ENCODE assay signal across 7 mouse cellular contexts in genomic region chr5:110839038-110839677, GRCm38 (mm10). TPM values are rescaled to one million over a fixed set of nuclear protein-coding genes. Genes with fewer than 3 reads are reported as not detected.
DNase-seq lines count a peak whose midpoint lies in the region; ATAC-seq lines count a peak whose summit lies in the region.

No protein-coding gene starts in this region.

- intact Hi-C loops in gastrocnemius, postnatal 14 days (cut with DNase I; ENCODE audit: low total_unique reads) = loop anchor here (5.0 to 10.0 kb wide), 2 partner anchors 86 to 433 kb away; no protein-coding TSS in a partner anchor

- no peaks in the 10 kb centered on the region; the same call in 1 of the 2 replicates for H3K36me3 ChIP-seq in forebrain, embryonic 11.5 days (ENCODE audit: control insufficient read depth, insufficient read depth, low read length)
- peaks cover 12% of the 10 kb centered on the region for H3K36me3 ChIP-seq in liver, embryonic 11.5 days (ENCODE audit: control insufficient read depth, insufficient read depth, low read length)
- H3K36me3 ChIP-seq in stomach, embryonic 16.5 days (ENCODE audit: control insufficient read depth, insufficient read depth, low read length) = no peaks in the 10 kb centered on the region; the same call in 1 of the 2 replicates

- H3K4me1 ChIP-seq in forebrain, embryonic 11.5 days (replicated peaks; ENCODE audit: control insufficient read depth, insufficient read depth, low read length) = 0 out of 2 replicates have a peak, but pooled peaks cover 4% of the 10 kb centered on the region
- peaks cover 37% of the 10 kb centered on the region for H3K4me1 ChIP-seq in liver, embryonic 11.5 days (replicated peaks; ENCODE audit: control insufficient read depth, insufficient read depth, low read length)
- H3K4me1 ChIP-seq in stomach, embryonic 16.5 days (ENCODE audit: control insufficient read depth, insufficient read depth, low read length) = peaks cover 20% of the 10 kb centered on the region

- H3K9me3 ChIP-seq in forebrain, embryonic 11.5 days (ENCODE audit: control insufficient read depth, low read length) = no peaks in the 10 kb centered on the region
- H3K9me3 ChIP-seq in liver, embryonic 11.5 days (ENCODE audit: control insufficient read depth, low read length) = no peaks in the 10 kb centered on the region
- no peaks in the 10 kb centered on the region for H3K9me3 ChIP-seq in stomach, embryonic 16.5 days (replicated peaks; ENCODE audit: control insufficient read depth, low read length)

- H3K27me3 ChIP-seq in forebrain, embryonic 11.5 days (ENCODE audit: control insufficient read depth, insufficient read depth, low read length) = no peaks in the 10 kb centered on the region
- no peaks in the 10 kb centered on the region for H3K27me3 ChIP-seq in liver, embryonic 11.5 days (replicated peaks; ENCODE audit: control insufficient read depth, insufficient read depth, low read length)
- H3K27me3 ChIP-seq in stomach, embryonic 16.5 days (ENCODE audit: control insufficient read depth, insufficient read depth, low read length) = no peaks in the 10 kb centered on the region

- peak overlapping the region; percentile 73 for H3K4me2 ChIP-seq in forebrain, embryonic 11.5 days (ENCODE audit: low read depth, low read length, severe bottlenecking)
- H3K4me2 ChIP-seq in liver, embryonic 11.5 days = peak overlapping the region; percentile 79
- peak overlapping the region; percentile 80 for H3K4me2 ChIP-seq in stomach, embryonic 16.5 days (ENCODE audit: low read depth, low read length)

- WGBS in forebrain, embryonic 11.5 days = 9% methylated on average over 28 of the region's 28 CpGs
- WGBS in liver, embryonic 11.5 days = 4% methylated on average over 28 of the region's 28 CpGs
- WGBS in stomach, embryonic 16.5 days = 5% methylated on average over 28 of the region's 28 CpGs

- no peak overlapping the region for H3K27ac ChIP-seq in forebrain, embryonic 11.5 days (ENCODE audit: low read depth, low read length)
- H3K27ac ChIP-seq in liver, embryonic 11.5 days (ENCODE audit: low read depth, low read length) = peak overlapping the region; percentile 88
- H3K27ac ChIP-seq in stomach, embryonic 16.5 days (ENCODE audit: low read length) = peak overlapping the region; percentile 82

- peak; percentile 54 for DNase-seq in 416B (ENCODE audit: low read depth)
- no peak for DNase-seq in forebrain, embryonic 11.5 days (ENCODE audit: low spot score)
- no peak for DNase-seq in liver, embryonic 11.5 days (ENCODE audit: low spot score)
- DNase-seq in frontal cortex, postnatal 14 days (ENCODE audit: low spot score in 2 of 2) = no peak
- DNase-seq in gastrocnemius, postnatal 14 days = no peak

- peak overlapping the region; percentile 68 for H3K9ac ChIP-seq in forebrain, embryonic 11.5 days (ENCODE audit: low read length)
- peak overlapping the region; percentile 91 for H3K9ac ChIP-seq in liver, embryonic 11.5 days (ENCODE audit: low read depth, low read length)
- H3K9ac ChIP-seq in stomach, embryonic 16.5 days (ENCODE audit: low read length) = peak overlapping the region; percentile 83

- ATAC-seq in CD4-positive, CD25-positive, alpha-beta regulatory T cell, adult 4 months = peak; percentile 64
- peak; percentile 76; the same call in 1 of the 2 replicates for ATAC-seq in forebrain, embryonic 11.5 days (replicated peaks; ENCODE audit: low FRiP score)
- ATAC-seq in liver, embryonic 11.5 days (replicated peaks; ENCODE audit: low FRiP score) = peak; percentile 16
- ATAC-seq in stomach, embryonic 16.5 days (ENCODE audit: insufficient read depth, low FRiP score) = no peak; the same call in 1 of the 2 replicates

- H3K4me3 ChIP-seq in forebrain, embryonic 11.5 days (ENCODE audit: low read depth, low read length) = peak overlapping the region; percentile 56
- H3K4me3 ChIP-seq in liver, embryonic 11.5 days (ENCODE audit: low read depth, low read length) = peak overlapping the region; percentile 87
- peak overlapping the region; percentile 90 for H3K4me3 ChIP-seq in stomach, embryonic 16.5 days (replicated peaks; ENCODE audit: low read length)

RNA-seq across cellular contexts. Expression of gene Hscb, which starts 0.4 kb away (rescaled TPM):
- 10 to 100 TPM; 42.4 to 43.5 TPM for polyA plus RNA-seq in CD4-positive, CD25-positive, alpha-beta regulatory T cell, adult 4 months (2017; shearing (Covaris generic))
- polyA plus RNA-seq in forebrain, embryonic 11.5 days (2014; fragmentation: Nextera tagmentation; extraction: Ambion mirVana) = 18.6 TPM in 2 replicates
- polyA plus RNA-seq in liver, embryonic 11.5 days (2014; fragmentation: Nextera tagmentation; extraction: Ambion mirVana) = 38.0 and 44.1 TPM in 2 replicates
- polyA plus RNA-seq in stomach, embryonic 16.5 days (2015; fragmentation: Nextera tagmentation; extraction: Ambion mirVana) = 23.9 and 28.7 TPM in 2 replicates
- total RNA-seq in gastrocnemius, postnatal 14 days (2021) = 10 to 100 TPM; 10.1 to 10.5 TPM

RNA-seq across cellular contexts. Expression of gene Chek2, which starts 0.6 kb away (rescaled TPM):
- 1 to 10 TPM; 4.1 to 4.4 TPM for polyA plus RNA-seq in CD4-positive, CD25-positive, alpha-beta regulatory T cell, adult 4 months (2017; shearing (Covaris generic))
- polyA plus RNA-seq in forebrain, embryonic 11.5 days (2014; fragmentation: Nextera tagmentation; extraction: Ambion mirVana) = 38.2 and 45.6 TPM in 2 replicates
- 62.6 and 68.2 TPM in 2 replicates for polyA plus RNA-seq in liver, embryonic 11.5 days (2014; fragmentation: Nextera tagmentation; extraction: Ambion mirVana)
- polyA plus RNA-seq in stomach, embryonic 16.5 days (2015; fragmentation: Nextera tagmentation; extraction: Ambion mirVana) = 29.2 and 31.3 TPM in 2 replicates
- total RNA-seq in gastrocnemius, postnatal 14 days (2021) = 1 to 10 TPM; 2.1 to 2.4 TPM

RNA-seq across cellular contexts. Expression of gene Ulk1, which starts 29.3 kb away (rescaled TPM):
- 10 to 100 TPM; 10.4 to 15.7 TPM for polyA plus RNA-seq in CD4-positive, CD25-positive, alpha-beta regulatory T cell, adult 4 months (2017; shearing (Covaris generic))
- polyA plus RNA-seq in forebrain, embryonic 11.5 days (2014; fragmentation: Nextera tagmentation; extraction: Ambion mirVana) = 39.4 and 42.8 TPM in 2 replicates
- polyA plus RNA-seq in liver, embryonic 11.5 days (2014; fragmentation: Nextera tagmentation; extraction: Ambion mirVana) = 13.8 and 15.7 TPM in 2 replicates
- 12.0 and 12.8 TPM in 2 replicates for polyA plus RNA-seq in stomach, embryonic 16.5 days (2015; fragmentation: Nextera tagmentation; extraction: Ambion mirVana)
- total RNA-seq in gastrocnemius, postnatal 14 days (2021) = 10 to 100 TPM; 26.0 to 37.2 TPM

RNA-seq across cellular contexts. Expression of gene Ttc28, which starts 40.4 kb away (rescaled TPM):
- 1 to 10 TPM; 4.1 to 4.4 TPM for polyA plus RNA-seq in CD4-positive, CD25-positive, alpha-beta regulatory T cell, adult 4 months (2017; shearing (Covaris generic))
- polyA plus RNA-seq in forebrain, embryonic 11.5 days (2014; fragmentation: Nextera tagmentation; extraction: Ambion mirVana) = 17.0 and 19.9 TPM in 2 replicates
- polyA plus RNA-seq in liver, embryonic 11.5 days (2014; fragmentation: Nextera tagmentation; extraction: Ambion mirVana) = 5.5 and 5.7 TPM in 2 replicates
- polyA plus RNA-seq in stomach, embryonic 16.5 days (2015; fragmentation: Nextera tagmentation; extraction: Ambion mirVana) = 7.5 and 9.0 TPM in 2 replicates
- total RNA-seq in gastrocnemius, postnatal 14 days (2021) = 10 to 100 TPM; 17.9 to 18.4 TPM

RNA-seq across cellular contexts. Expression of gene Pus1, which starts 58.7 kb away (rescaled TPM):
- polyA plus RNA-seq in CD4-positive, CD25-positive, alpha-beta regulatory T cell, adult 4 months (2017; shearing (Covaris generic)) = 10 to 100 TPM; 20.6 to 24.6 TPM
- polyA plus RNA-seq in forebrain, embryonic 11.5 days (2014; fragmentation: Nextera tagmentation; extraction: Ambion mirVana) = 23.2 and 23.5 TPM in 2 replicates
- polyA plus RNA-seq in liver, embryonic 11.5 days (2014; fragmentation: Nextera tagmentation; extraction: Ambion mirVana) = 49.8 and 54.3 TPM in 2 replicates
- polyA plus RNA-seq in stomach, embryonic 16.5 days (2015; fragmentation: Nextera tagmentation; extraction: Ambion mirVana) = 37.8 and 38.3 TPM in 2 replicates
- 10 to 100 TPM; 12.1 to 15.6 TPM for total RNA-seq in gastrocnemius, postnatal 14 days (2021)
